Mouse (Mus musculus): ENCODE results near the gene Pank1. TPM values are rescaled to one million over a fixed set of nuclear protein-coding genes. Genes with fewer than 3 reads are reported as not detected.

Gene Pank1
- polyA plus RNA-seq, 1 experiment from 2014 or later, result 7.7 TPM

DNA sequence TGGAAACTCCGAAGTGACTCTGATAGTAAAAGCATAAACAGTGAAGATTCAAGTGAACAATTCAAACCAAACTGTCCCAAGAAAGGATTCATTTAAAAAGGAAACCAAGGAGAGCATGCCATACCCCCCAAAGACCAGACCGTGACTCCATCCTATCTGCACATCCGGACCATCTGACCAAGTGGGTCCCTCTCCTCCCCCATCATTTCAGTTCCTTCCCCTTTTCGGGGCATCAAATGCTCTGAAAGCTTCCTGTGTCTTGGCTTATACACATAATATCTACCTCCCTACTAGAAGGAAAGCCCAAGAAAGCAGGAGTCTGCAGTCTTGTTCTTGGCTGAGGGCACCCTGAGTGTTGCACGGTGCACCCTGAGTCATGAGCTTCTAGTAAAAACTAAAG is 72.1 kb downstream of the Pank1 start:
- no peaks in the 10 kb centered on the region; the same call in 1 of the 2 replicates for H3K36me3 ChIP-seq
- 93% methylated on average over 5 of the region's 5 CpGs for WGBS

GRCm38 (mm10) chr19:34805071-34805470 is 74.2 kb downstream of the Pank1 start:
- H3K27me3 ChIP-seq, result no peaks in the 10 kb centered on the region
- H3K4me1 ChIP-seq (replicated peaks), result no peaks in the 10 kb centered on the region
- no peak for ATAC-seq (ENCODE audit: low FRiP score)
- WGBS, result 89% methylated on average over 2 of the region's 2 CpGs
- no peak overlapping the region for H3K4me2 ChIP-seq
- H3K4me3 ChIP-seq, result no peak overlapping the region
- H3K9ac ChIP-seq, result no peak overlapping the region
- H3K9me3 ChIP-seq, result no peaks in the 10 kb centered on the region
- H3K27ac ChIP-seq, result no peak overlapping the region
- no peaks in the 10 kb centered on the region for H3K36me3 ChIP-seq

More for the DNA sequence above, 72.1 kb downstream of the Pank1 start:
- H3K4me1 ChIP-seq (replicated peaks), result no peaks in the 10 kb centered on the region
- ATAC-seq (ENCODE audit: low FRiP score), result no peak
- H3K9me3 ChIP-seq, result no peaks in the 10 kb centered on the region
- H3K27ac ChIP-seq, result no peak overlapping the region
- H3K9ac ChIP-seq, result no peak overlapping the region
- no peak overlapping the region for H3K4me3 ChIP-seq
- H3K4me2 ChIP-seq, result no peak overlapping the region
- H3K27me3 ChIP-seq, result no peaks in the 10 kb centered on the region

DNA sequence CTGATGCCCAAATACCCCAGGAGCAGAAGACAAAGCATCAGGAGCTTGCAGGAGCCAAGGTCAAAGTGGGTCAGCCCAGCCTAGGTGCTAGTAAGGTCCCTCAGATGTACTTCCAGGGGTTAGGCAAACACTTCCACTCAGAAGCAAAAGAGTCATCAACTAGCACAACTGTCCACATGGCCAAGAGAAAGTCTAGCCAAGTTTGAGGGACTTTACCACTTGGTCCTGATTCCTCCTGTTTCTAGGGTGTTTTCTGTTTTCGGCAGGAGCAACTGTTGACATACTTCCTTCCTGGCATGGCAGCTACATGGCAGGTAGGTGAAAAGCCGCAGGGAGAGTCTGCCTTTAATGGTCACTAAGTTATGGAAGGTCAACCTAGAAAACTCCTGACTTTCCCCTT is 74.7 kb downstream of the Pank1 start:
- Histone ChIP-seq H3K4me2 (no peak overlapping the region), H3K4me1 (replicated peaks) (no peaks in the 10 kb centered on the region), H3K9me3 (no peaks in the 10 kb centered on the region), H3K9ac (no peak overlapping the region), H3K27me3 (no peaks in the 10 kb centered on the region), H3K36me3 (no peaks in the 10 kb centered on the region), H3K27ac (no peak overlapping the region), H3K4me3 (no peak overlapping the region)
- 89% methylated on average over 2 of the region's 2 CpGs for WGBS
- ATAC-seq (ENCODE audit: low FRiP score), result no peak

DNA sequence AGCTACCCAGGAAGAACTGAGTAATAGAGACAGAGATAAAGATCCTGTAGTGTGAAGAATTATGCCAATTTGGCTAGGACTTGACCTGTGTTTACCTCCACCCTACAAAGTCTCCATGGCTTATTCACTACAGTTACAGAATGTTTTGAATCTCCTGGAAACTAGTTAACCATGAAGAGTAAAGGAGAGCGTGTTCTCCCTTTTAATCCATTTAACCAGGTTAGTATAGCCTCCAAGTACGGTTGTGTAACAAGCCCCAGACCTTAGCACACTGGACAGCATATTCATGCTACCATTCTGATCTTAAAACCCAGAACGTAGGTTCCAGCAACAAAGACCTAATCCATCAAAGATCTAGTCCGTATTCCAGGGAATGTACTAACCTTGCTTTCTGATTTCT is 75.9 kb downstream of the Pank1 start:
- no peaks in the 10 kb centered on the region for H3K4me1 ChIP-seq (replicated peaks)
- H3K9me3 ChIP-seq, result no peaks in the 10 kb centered on the region
- H3K27ac ChIP-seq, result no peak overlapping the region
- no peaks in the 10 kb centered on the region for H3K27me3 ChIP-seq
- H3K9ac ChIP-seq, result no peak overlapping the region
- ATAC-seq (ENCODE audit: low FRiP score), result no peak
- H3K4me2 ChIP-seq, result no peak overlapping the region
- 91% methylated on average over 4 of the region's 4 CpGs for WGBS
- H3K4me3 ChIP-seq, result no peak overlapping the region
- H3K36me3 ChIP-seq, result no peaks in the 10 kb centered on the region

DNA sequence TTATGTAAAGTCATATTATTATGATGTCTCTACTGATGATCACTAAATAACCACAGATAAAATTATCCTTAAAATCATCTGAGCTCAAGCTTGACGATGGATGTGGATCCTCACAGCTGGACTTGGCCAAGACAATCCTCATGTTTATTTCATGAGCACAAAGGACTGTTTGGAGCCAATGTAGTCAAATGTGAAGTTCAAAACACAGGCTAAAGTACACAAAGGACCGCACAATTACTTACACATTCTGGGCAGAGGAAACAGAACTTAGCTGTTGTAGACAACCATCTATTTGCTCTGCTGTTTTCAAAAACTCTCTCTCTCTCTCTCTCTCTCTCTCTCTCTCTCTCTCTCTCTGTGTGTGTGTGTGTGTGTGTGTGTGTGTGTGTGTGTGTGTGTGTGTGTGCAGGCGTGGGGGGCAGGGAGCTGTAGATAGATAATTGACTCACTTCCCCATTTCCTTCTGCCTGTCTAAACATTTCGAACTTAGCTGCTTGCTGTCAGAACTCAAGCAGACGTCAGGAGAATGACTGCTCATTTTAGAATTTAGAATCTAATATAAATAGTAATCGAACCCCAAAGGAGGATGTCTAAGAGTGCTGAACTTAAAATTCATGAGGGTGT is 79.5 kb downstream of the Pank1 start:
- ATAC-seq (ENCODE audit: low FRiP score), result no peak; the same call in 1 of the 2 replicates
- Histone ChIP-seq H3K9me3 (no peaks in the 10 kb centered on the region), H3K4me1 (replicated peaks) (no peaks in the 10 kb centered on the region), H3K4me2 (no peak overlapping the region), H3K4me3 (no peak overlapping the region), H3K27me3 (no peaks in the 10 kb centered on the region), H3K9ac (no peak overlapping the region), H3K36me3 (no peaks in the 10 kb centered on the region), H3K27ac (no peak overlapping the region)
- 58% methylated on average over 6 of the region's 6 CpGs for WGBS

- Histone ChIP-seq H3K4me1 (replicated peaks) (no peaks in the 10 kb centered on the region), H3K27ac (no peak overlapping the region), H3K36me3 (no peaks in the 10 kb centered on the region), H3K4me2 (no peak overlapping the region), H3K4me3 (no peak overlapping the region), H3K9ac (no peak overlapping the region), H3K27me3 (no peaks in the 10 kb centered on the region), H3K9me3 (no peaks in the 10 kb centered on the region)
- 89% methylated on average over 4 of the region's 4 CpGs for WGBS
- no peak for ATAC-seq (ENCODE audit: low FRiP score)
These were observed 82.9 kb downstream of the Pank1 start for GRCm38 (mm10) chr19:34796396-34796795.

GRCm38 (mm10) chr19:34782491-34782890 is 96.8 kb downstream of the Pank1 start:
- Histone ChIP-seq H3K9ac (no peak overlapping the region), H3K4me3 (no peak overlapping the region), H3K27me3 (no peaks in the 10 kb centered on the region), H3K4me1 (replicated peaks) (no peaks in the 10 kb centered on the region), H3K4me2 (no peak overlapping the region), H3K9me3 (no peaks in the 10 kb centered on the region), H3K27ac (no peak overlapping the region), H3K36me3 (no peaks in the 10 kb centered on the region)
- 98% methylated on average over 2 of the region's 2 CpGs for WGBS
- no peak for ATAC-seq (ENCODE audit: low FRiP score)

- Histone ChIP-seq H3K9me3 (no peaks in the 10 kb centered on the region), H3K27me3 (no peaks in the 10 kb centered on the region), H3K36me3 (no peaks in the 10 kb centered on the region), H3K4me3 (no peak overlapping the region), H3K4me2 (no peak overlapping the region), H3K9ac (no peak overlapping the region), H3K4me1 (replicated peaks) (no peaks in the 10 kb centered on the region), H3K27ac (no peak overlapping the region)
- no peak for ATAC-seq (ENCODE audit: low FRiP score)
- 100% methylated on average over 1 of the region's 1 CpGs for WGBS
These were observed 100.3 kb downstream of the Pank1 start for GRCm38 (mm10) chr19:34778993-34779392.

DNA sequence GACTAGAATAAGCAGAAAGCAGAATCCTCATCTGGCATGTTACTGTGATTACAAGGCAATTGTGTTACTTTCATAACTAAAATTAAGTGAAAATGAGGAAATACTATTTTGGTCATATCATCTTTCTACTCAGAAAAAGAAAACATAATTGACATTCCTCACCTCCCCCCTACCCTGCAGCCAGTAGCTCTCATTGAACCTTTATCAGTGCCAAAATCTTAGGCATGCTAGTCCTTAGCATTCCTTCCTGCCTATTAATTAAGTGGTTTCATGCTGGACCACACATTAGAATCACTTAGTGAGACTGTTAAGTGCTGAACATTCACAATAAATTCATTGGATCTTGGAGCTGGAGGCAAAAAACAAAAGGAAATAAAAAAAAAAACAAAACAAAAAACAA is 101.2 kb downstream of the Pank1 start:
- H3K9ac ChIP-seq, result no peak overlapping the region
- no peak overlapping the region for H3K4me3 ChIP-seq
- H3K4me1 ChIP-seq (replicated peaks), result no peaks in the 10 kb centered on the region
- H3K27ac ChIP-seq, result no peak overlapping the region
- H3K27me3 ChIP-seq, result no peaks in the 10 kb centered on the region
- H3K9me3 ChIP-seq, result no peaks in the 10 kb centered on the region
- ATAC-seq (ENCODE audit: low FRiP score), result no peak
- H3K4me2 ChIP-seq, result no peak overlapping the region
- H3K36me3 ChIP-seq, result no peaks in the 10 kb centered on the region

DNA sequence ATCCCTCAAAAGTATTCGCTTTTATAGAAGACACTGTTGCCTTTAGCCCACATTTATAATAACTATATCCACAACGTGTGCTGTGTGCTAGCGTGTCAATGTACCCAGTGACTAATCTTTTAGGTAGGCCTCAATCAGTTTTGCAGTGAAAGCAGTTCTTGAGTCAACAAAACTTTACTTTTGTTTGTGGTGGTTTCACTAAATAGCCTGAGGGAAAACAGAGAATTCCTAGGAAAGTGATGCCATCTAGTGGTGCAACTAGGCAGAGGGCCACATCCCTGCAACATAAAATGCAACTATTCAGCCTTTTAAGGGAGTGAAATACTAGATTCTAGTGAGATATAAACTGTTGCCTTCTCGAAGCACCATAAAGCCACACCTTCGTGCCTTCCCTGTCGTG is 106.5 kb downstream of the Pank1 start:
- H3K9me3 ChIP-seq, result no peaks in the 10 kb centered on the region
- H3K4me3 ChIP-seq, result no peak overlapping the region
- 33% methylated on average over 6 of the region's 6 CpGs for WGBS
- H3K27me3 ChIP-seq, result no peaks in the 10 kb centered on the region
- ATAC-seq (ENCODE audit: low FRiP score), result no peak
- H3K9ac ChIP-seq, result no peak overlapping the region
- no peaks in the 10 kb centered on the region for H3K4me1 ChIP-seq (replicated peaks)
- no peak overlapping the region for H3K27ac ChIP-seq
- H3K4me2 ChIP-seq, result no peak overlapping the region
- H3K36me3 ChIP-seq, result no peaks in the 10 kb centered on the region

GRCm38 (mm10) chr19:34770764-34771163 is 108.5 kb downstream of the Pank1 start:
- Histone ChIP-seq H3K27ac (no peak overlapping the region), H3K9me3 (no peaks in the 10 kb centered on the region), H3K4me3 (no peak overlapping the region), H3K4me1 (replicated peaks) (no peaks in the 10 kb centered on the region), H3K9ac (no peak overlapping the region), H3K27me3 (no peaks in the 10 kb centered on the region), H3K36me3 (no peaks in the 10 kb centered on the region), H3K4me2 (no peak overlapping the region)
- ATAC-seq (ENCODE audit: low FRiP score), result no peak
- WGBS, result 88% methylated on average over 6 of the region's 6 CpGs

GRCm38 (mm10) chr19:34758754-34759153 is 120.5 kb downstream of the Pank1 start:
- 88% methylated on average over 1 of the region's 1 CpGs for WGBS
- no peak overlapping the region for H3K27ac ChIP-seq
- H3K4me3 ChIP-seq, result no peak overlapping the region
- H3K27me3 ChIP-seq, result 0 out of 2 replicates have a peak, but pooled peaks cover 5% of the 10 kb centered on the region
- H3K9me3 ChIP-seq, result no peaks in the 10 kb centered on the region
- no peak overlapping the region for H3K4me2 ChIP-seq
- H3K4me1 ChIP-seq (replicated peaks), result no peaks in the 10 kb centered on the region
- H3K36me3 ChIP-seq, result no peaks in the 10 kb centered on the region
- H3K9ac ChIP-seq, result no peak overlapping the region
- ATAC-seq (ENCODE audit: low FRiP score), result no peak

All from hindbrain, embryonic 13.5 days (tissue).